Mouse (Mus musculus) ES-Bruce4 (cell line): ENCODE measurements around the gene Otos. TPM values are rescaled to one million over a fixed set of nuclear protein-coding genes. Genes with fewer than 3 reads are reported as not detected.

ENCODE experiments used
- H3K27ac ChIP-seq: 2 replicates; pipeline ENCODE4 v1.5.1; 2012; ENCODE audit warnings: low read length, inconsistent platforms; ENCODE audit not compliant: insufficient read depth
- H3K27me3 ChIP-seq: 2 replicates; pipeline ENCODE4 v1.6.1; 2012; ENCODE audit warnings: mild to moderate bottlenecking, low read length, inconsistent platforms; ENCODE audit not compliant: control insufficient read depth, poor library complexity, insufficient read depth, severe bottlenecking
- H3K36me3 ChIP-seq: 2 replicates; pipeline ENCODE4 v1.6.1; 2012; ENCODE audit warnings: inconsistent platforms, mild to moderate bottlenecking, low read length, moderate library complexity; ENCODE audit not compliant: control insufficient read depth, poor library complexity, insufficient read depth, severe bottlenecking
- H3K4me1 ChIP-seq: one replicate; pipeline ENCODE4 v1.8.1; 2011; ENCODE audit warnings: low read length; ENCODE audit not compliant: control insufficient read depth, insufficient read depth
- H3K4me3 ChIP-seq: 2 replicates; pipeline ENCODE4 v1.5.1; 2011; ENCODE audit warnings: low read depth, mild to moderate bottlenecking, low read length
- H3K9ac ChIP-seq: 2 replicates; pipeline ENCODE4 v1.6.1; 2012; ENCODE audit warnings: low read depth, mild to moderate bottlenecking, inconsistent platforms; ENCODE audit not compliant: poor library complexity, severe bottlenecking
- H3K9me3 ChIP-seq: replicated peaks from 2 replicates; pipeline ENCODE4 v1.6.1; 2012; ENCODE audit warnings: mild to moderate bottlenecking, low read length, inconsistent platforms; ENCODE audit not compliant: control insufficient read depth, poor library complexity, insufficient read depth, severe bottlenecking
- CTCF ChIP-seq: IDR thresholded peaks from one replicate; pipeline ENCODE4 v1.8.1; 2011; ENCODE audit warnings: low read depth, low read length
- EP300 ChIP-seq: IDR thresholded peaks from 2 replicates; pipeline ENCODE4 v1.6.1; 2011; ENCODE audit warnings: low read depth, low read length; ENCODE audit not compliant: insufficient read depth
- POLR2A ChIP-seq: IDR thresholded peaks from one replicate; pipeline ENCODE4 v1.8.1; 2011; ENCODE audit warnings: low read length; ENCODE audit not compliant: insufficient read depth
- polyA plus RNA-seq: library from polyadenylated mRNA; stranded (reverse); fragments of >200 nt; gene quantifications from 2 replicates; pipeline ENCODE4 v1.2.4, GENCODE M21; 2011; ENCODE audit warnings: low read depth; ENCODE audit not compliant: missing spikeins, insufficient read depth, insufficient read length

The Otos gene
- polyA plus RNA-seq, 1 experiment: not detected

GRCm38 (mm10) chr1:92671326-92671725 lies 22.7 kb upstream of the Otos start:
- Histone ChIP-seq H3K4me3 (no peak overlapping the region), H3K9me3 (no peaks in the 10 kb centered on the region), H3K36me3 (no peaks in the 10 kb centered on the region), H3K27me3 (no peaks in the 10 kb centered on the region), H3K9ac (no peak overlapping the region), H3K4me1 (no peaks in the 10 kb centered on the region), H3K27ac (no peak overlapping the region)
- no peak for TF ChIP-seq CTCF
- TF ChIP-seq POLR2A: no peak
- TF ChIP-seq EP300: no peak

GRCm38 (mm10) chr1:92669430-92669829 lies 20.8 kb upstream of the Otos start:
- no peaks in the 10 kb centered on the region for H3K36me3 ChIP-seq
- H3K27ac ChIP-seq: no peak overlapping the region
- no peaks in the 10 kb centered on the region for H3K9me3 ChIP-seq
- TF ChIP-seq POLR2A: no peak
- TF ChIP-seq EP300: no peak
- no peak for TF ChIP-seq CTCF
- H3K4me1 ChIP-seq: no peaks in the 10 kb centered on the region
- no peak overlapping the region for H3K4me3 ChIP-seq
- no peaks in the 10 kb centered on the region for H3K27me3 ChIP-seq
- no peak overlapping the region for H3K9ac ChIP-seq

DNA sequence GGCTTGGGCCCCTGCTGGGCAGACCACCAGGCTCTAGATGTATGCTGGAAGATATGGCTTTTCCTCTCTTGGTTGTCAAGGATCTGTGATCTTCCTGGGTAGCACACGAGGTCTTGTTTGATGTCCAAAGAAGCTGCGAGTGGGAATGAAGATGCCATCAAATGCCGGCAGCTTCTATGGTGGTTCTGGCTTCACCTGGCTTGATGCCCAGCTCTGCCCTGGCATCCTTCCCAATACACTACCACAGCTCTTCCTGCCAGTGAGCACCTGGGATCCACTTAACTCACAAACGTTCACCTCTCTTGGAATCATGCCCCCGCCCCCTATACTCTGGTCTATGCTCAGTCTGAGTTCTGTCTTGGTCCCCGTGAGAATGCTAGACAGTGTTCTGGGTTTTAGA lies 18.5 kb upstream of the Otos start:
- Histone ChIP-seq H3K4me1 (no peaks in the 10 kb centered on the region), H3K4me3 (no peak overlapping the region), H3K27ac (no peak overlapping the region), H3K9me3 (no peaks in the 10 kb centered on the region), H3K9ac (no peak overlapping the region), H3K27me3 (no peaks in the 10 kb centered on the region), H3K36me3 (no peaks in the 10 kb centered on the region)
- no peak for TF ChIP-seq EP300
- TF ChIP-seq CTCF: no peak
- no peak for TF ChIP-seq POLR2A

GRCm38 (mm10) chr1:92659392-92659791 lies 10.8 kb upstream of the Otos start:
- H3K36me3 ChIP-seq: no peaks in the 10 kb centered on the region
- H3K4me1 ChIP-seq: no peaks in the 10 kb centered on the region
- no peak for TF ChIP-seq CTCF
- no peak for TF ChIP-seq EP300
- TF ChIP-seq POLR2A: no peak
- H3K4me3 ChIP-seq: no peak overlapping the region
- H3K27me3 ChIP-seq: no peaks in the 10 kb centered on the region
- H3K9ac ChIP-seq: no peak overlapping the region
- no peak overlapping the region for H3K27ac ChIP-seq
- no peaks in the 10 kb centered on the region for H3K9me3 ChIP-seq

DNA sequence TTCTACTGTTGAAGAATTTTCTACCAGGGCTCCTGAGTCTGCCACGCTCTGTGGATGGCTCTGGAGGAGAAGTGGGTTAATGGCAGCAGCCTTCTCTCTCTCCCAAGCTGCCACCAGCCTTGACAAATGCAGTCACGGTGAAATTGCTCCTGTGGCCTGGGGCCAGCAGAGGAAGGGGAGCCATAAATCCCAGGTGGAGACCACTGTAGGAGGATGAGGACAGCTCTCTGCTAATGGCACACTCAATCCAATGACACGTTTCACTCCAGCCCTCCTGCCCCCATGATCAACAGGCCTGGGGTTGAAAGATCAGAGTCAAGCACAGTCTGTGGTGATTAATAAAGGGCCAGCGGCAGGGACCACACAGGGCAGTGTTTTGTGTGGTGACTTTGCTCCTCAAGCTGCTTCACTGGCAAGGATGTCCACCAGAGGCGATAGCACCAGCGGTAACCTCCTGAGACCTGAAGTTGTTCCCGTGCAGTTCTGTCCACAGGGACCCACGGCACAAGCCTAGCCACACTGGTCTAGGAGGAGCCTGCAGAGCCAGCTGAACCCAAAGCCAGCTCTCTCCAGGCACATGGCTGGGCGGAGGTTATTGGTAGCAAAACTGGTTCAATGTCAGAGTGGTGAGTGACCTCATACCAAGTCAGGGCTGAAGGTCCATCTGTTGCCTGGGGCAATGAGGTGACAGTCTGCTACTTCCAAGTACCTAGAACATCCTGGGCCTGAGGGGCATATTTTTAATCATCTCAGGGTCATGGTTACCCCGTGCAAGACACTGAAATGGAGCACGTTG lies 8.6 kb upstream of the Otos start:
- no peaks in the 10 kb centered on the region for H3K27me3 ChIP-seq
- H3K9ac ChIP-seq: no peak overlapping the region
- H3K4me3 ChIP-seq: no peak overlapping the region
- TF ChIP-seq CTCF (no peak), POLR2A (no peak)
- no peaks in the 10 kb centered on the region for H3K9me3 ChIP-seq
- no peaks in the 10 kb centered on the region for H3K36me3 ChIP-seq
- H3K4me1 ChIP-seq: no peaks in the 10 kb centered on the region
- no peak overlapping the region for H3K27ac ChIP-seq

- TF ChIP-seq POLR2A (no peak), EP300 (no peak), CTCF (no peak)
Observed at GRCm38 (mm10) chr1:92654676-92655075, 6.0 kb upstream of the Otos start.

More at GRCm38 (mm10) chr1:92654676-92655075, 6.0 kb upstream of the Otos start:
- Histone ChIP-seq H3K9me3 (no peaks in the 10 kb centered on the region), H3K27me3 (no peaks in the 10 kb centered on the region), H3K36me3 (no peaks in the 10 kb centered on the region), H3K4me1 (no peaks in the 10 kb centered on the region), H3K9ac (no peak overlapping the region), H3K4me3 (no peak overlapping the region), H3K27ac (no peak overlapping the region)
